Mouse (Mus musculus) kidney, embryonic 15.5 days (tissue): ENCODE results near the gene Sf3b6. TPM values are rescaled to one million over a fixed set of nuclear protein-coding genes. Genes with fewer than 3 reads are reported as not detected.

Experiments used
- ATAC-seq: fragments of 200-750 bp; cut with Nextera tagmentation; replicated peaks from 2 replicates; pipeline ENCODE4 v1.8.0; 2017; ENCODE audit warnings: moderate TSS enrichment; ENCODE audit not compliant: low FRiP score
- H3K27ac ChIP-seq: fragments of 300-500 bp; sonication (generic); 2 replicates; pipeline ENCODE4 v1.5.1; 2015; ENCODE audit warnings: mild to moderate bottlenecking, inconsistent platforms
- H3K27me3 ChIP-seq: fragments of 300-500 bp; sonication (generic); 2 replicates; pipeline ENCODE4 v1.6.1; 2015; ENCODE audit warnings: inconsistent platforms
- H3K36me3 ChIP-seq: fragments of 300-500 bp; sonication (generic); 2 replicates; pipeline ENCODE4 v1.6.1; 2015; ENCODE audit warnings: inconsistent platforms
- H3K4me1 ChIP-seq: fragments of 300-500 bp; sonication (generic); 2 replicates; pipeline ENCODE4 v1.6.1; 2015; ENCODE audit warnings: inconsistent platforms
- H3K4me2 ChIP-seq: fragments of 300-500 bp; sonication (generic); 2 replicates; pipeline ENCODE4 v1.6.1; 2015; ENCODE audit warnings: moderate library complexity, mild to moderate bottlenecking, inconsistent platforms
- H3K4me3 ChIP-seq: fragments of 300-500 bp; sonication (generic); replicated peaks from 2 replicates; pipeline ENCODE4 v1.5.1; 2015; ENCODE audit warnings: mild to moderate bottlenecking, inconsistent platforms
- H3K9ac ChIP-seq: fragments of 300-500 bp; sonication (generic); 2 replicates; pipeline ENCODE4 v1.6.1; 2015; ENCODE audit warnings: mild to moderate bottlenecking, inconsistent platforms
- H3K9me3 ChIP-seq: fragments of 300-500 bp; sonication (generic); replicated peaks from 2 replicates; pipeline ENCODE4 v1.6.1; 2016; ENCODE audit warnings: inconsistent platforms
- WGBS: fragments of 180-500 bp; shearing (Covaris S2); methylation state at CpG from one replicate; pipeline ENCODE4 v1.1.7; 2015; ENCODE audit warnings: mixed read lengths; 5-methylcytosine and 5-hydroxymethylcytosine counted together
- polyA plus RNA-seq: library from polyadenylated mRNA; unstranded; fragments of >200 nt; fragmentation: Nextera tagmentation; extraction: Ambion mirVana; gene quantifications from 2 replicates; pipeline ENCODE4 v1.2.1, GENCODE M21; 2015

Sf3b6 gene
- polyA plus RNA-seq, 1 experiment from 2014 or later, result 207 TPM

DNA sequence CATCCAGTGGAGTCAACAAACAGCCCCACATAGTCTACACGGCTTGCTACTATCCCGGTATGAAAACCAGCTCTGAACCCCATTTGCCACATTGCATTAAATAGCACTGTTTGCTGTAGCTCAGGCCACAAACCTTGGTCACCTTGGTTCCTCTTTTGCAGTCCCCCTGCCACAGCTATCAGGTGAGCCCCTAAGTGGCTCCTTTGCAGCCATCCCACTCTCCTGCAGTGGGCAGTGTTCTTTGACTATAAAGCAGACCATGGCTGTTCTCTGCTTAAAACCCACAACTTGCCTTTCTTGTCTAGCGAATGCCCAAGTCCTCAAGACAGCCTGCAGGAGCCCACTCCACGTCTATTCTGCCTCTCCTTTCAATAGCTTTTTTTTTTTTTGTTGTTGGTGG is 54.9 kb downstream of the Sf3b6 start:
- ATAC-seq, result no peak
- H3K4me2 ChIP-seq, result no peak overlapping the region
- 69% methylated on average over 4 of the region's 4 CpGs for WGBS
- no peaks in the 10 kb centered on the region for H3K36me3 ChIP-seq
- peaks cover 10% of the 10 kb centered on the region; the same call in 1 of the 2 replicates for H3K27me3 ChIP-seq
- no peak overlapping the region for H3K27ac ChIP-seq
- H3K9me3 ChIP-seq, result no peaks in the 10 kb centered on the region
- H3K4me1 ChIP-seq, result peaks cover 11% of the 10 kb centered on the region; the same call in 1 of the 2 replicates
- H3K9ac ChIP-seq, result no peak overlapping the region
- no peak overlapping the region for H3K4me3 ChIP-seq

- H3K27me3 ChIP-seq, result peaks cover 10% of the 10 kb centered on the region; the same call in 1 of the 2 replicates
- WGBS, result 84% methylated on average over 5 of the region's 5 CpGs
- 0 out of 2 replicates have a peak, but pooled peaks have one; percentile 22 for ATAC-seq
- peaks cover 11% of the 10 kb centered on the region; the same call in 1 of the 2 replicates for H3K4me1 ChIP-seq
- H3K27ac ChIP-seq, result no peak overlapping the region
- H3K9ac ChIP-seq, result no peak overlapping the region
- H3K9me3 ChIP-seq, result no peaks in the 10 kb centered on the region
- H3K4me2 ChIP-seq, result no peak overlapping the region
- H3K36me3 ChIP-seq, result no peaks in the 10 kb centered on the region
- H3K4me3 ChIP-seq, result no peak overlapping the region
These were observed 55.7 kb downstream of the Sf3b6 start for GRCm38 (mm10) chr12:4872983-4873477.

DNA sequence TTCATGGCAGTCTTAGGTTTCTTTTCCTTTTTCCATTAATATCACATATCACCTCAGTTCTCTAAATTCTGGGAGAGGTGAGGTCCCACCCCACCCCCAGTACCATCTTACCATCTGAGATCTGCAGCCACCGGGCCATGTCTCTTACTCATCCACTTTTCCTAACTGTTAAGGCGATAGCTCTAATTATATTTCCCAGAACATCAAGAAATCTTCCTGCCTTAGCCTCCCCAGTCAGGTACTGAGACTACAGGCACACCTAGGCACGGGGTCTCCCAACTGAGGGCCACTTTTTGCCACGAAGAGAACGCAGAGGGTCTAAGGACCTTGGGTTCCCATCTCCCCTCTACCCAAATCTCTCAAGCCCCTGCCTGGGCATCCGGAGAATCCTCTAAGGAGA is 56.2 kb downstream of the Sf3b6 start:
- WGBS, result 78% methylated on average over 6 of the region's 6 CpGs
- no peak for ATAC-seq
- no peaks in the 10 kb centered on the region for H3K9me3 ChIP-seq
- H3K9ac ChIP-seq, result no peak overlapping the region
- peak overlapping the region; percentile 36; the same call in 1 of the 2 replicates for H3K4me3 ChIP-seq
- H3K36me3 ChIP-seq, result no peaks in the 10 kb centered on the region
- H3K4me2 ChIP-seq, result peak overlapping the region; percentile 75
- no peak overlapping the region for H3K27ac ChIP-seq
- H3K27me3 ChIP-seq, result peaks cover 10% of the 10 kb centered on the region; the same call in 1 of the 2 replicates
- peaks cover 11% of the 10 kb centered on the region; the same call in 1 of the 2 replicates for H3K4me1 ChIP-seq

DNA sequence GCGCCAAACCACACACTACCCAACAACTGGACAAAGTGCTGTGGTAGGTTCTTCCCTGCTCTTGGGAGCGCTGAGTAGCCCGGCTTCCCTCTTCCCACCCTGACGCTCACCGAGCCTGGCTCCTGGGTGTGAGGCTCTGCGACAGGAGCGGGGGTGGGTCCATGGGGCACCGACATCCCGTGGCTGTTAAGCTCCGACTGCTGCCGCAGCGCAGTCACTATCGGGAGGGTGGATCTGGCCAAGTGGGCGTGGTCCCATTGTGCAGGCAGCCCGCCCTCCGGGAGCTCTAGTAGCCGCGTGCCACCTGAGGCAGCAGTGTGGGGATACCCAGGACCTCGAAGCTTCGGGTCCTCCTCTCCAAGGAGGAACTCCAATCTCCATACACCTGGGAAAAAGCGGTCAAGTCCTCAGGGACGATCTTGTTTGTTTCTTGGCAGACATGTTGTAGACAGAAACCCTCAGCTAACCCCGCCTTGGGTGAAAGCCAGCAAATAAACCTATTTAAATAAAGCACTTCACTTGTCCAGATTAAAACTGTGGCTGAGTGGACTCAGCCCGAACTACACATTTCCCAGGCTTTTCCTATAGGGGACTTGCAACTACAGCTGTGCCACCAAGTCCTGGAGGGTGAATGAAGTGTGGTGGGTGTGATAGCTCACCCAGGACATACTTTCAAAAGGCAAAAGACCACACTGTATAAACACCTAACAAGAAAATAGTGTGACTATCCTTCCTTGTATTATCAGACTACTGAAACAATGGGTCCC is 57.0 kb downstream of the Sf3b6 start, which contains the start of gene Mfsd2b:
Gene Mfsd2b (minus strand): TSS at position 199 of the 767 bp plus-strand sequence.
- H3K9ac ChIP-seq, result peak within 1 kb of the TSS; percentile 35
- no peaks in the 10 kb centered on the region for H3K9me3 ChIP-seq
- H3K4me2 ChIP-seq, result peak within 1 kb of the TSS; percentile 75
- H3K27ac ChIP-seq, result no peak within 1 kb of the TSS
- H3K27me3 ChIP-seq, result peaks cover 10% of the 10 kb centered on the region; the same call in 1 of the 2 replicates
- ATAC-seq, result peak; percentile 94
- H3K36me3 ChIP-seq, result peaks cover 6% of the 10 kb centered on the region
- H3K4me1 ChIP-seq, result peaks cover 11% of the 10 kb centered on the region; the same call in 1 of the 2 replicates
- H3K4me3 ChIP-seq, result peak within 1 kb of the TSS; percentile 36
- 3% methylated on average over 24 of the region's 24 CpGs for WGBS

- H3K4me3 ChIP-seq, result no peak overlapping the region
- H3K27ac ChIP-seq, result no peak overlapping the region
- no peaks in the 10 kb centered on the region for H3K9me3 ChIP-seq
- H3K36me3 ChIP-seq, result peaks cover 16% of the 10 kb centered on the region
- peaks cover 11% of the 10 kb centered on the region; the same call in 1 of the 2 replicates for H3K4me1 ChIP-seq
- H3K27me3 ChIP-seq, result peaks cover 10% of the 10 kb centered on the region; the same call in 1 of the 2 replicates
- 89% methylated on average over 8 of the region's 8 CpGs for WGBS
- H3K4me2 ChIP-seq, result no peak overlapping the region
- no peak overlapping the region for H3K9ac ChIP-seq
- ATAC-seq, result no peak
These were observed 58.3 kb downstream of the Sf3b6 start for GRCm38 (mm10) chr12:4875623-4876022.

Other genes with a start within 250 kb of the Sf3b6 start
- gene Itsn2, start 224.9 kb upstream of the Sf3b6 start, polyA plus RNA-seq, result 36.5 and 40.6 TPM in 2 replicates
- gene Gm3625, start 224.6 kb upstream of the Sf3b6 start, polyA plus RNA-seq, result not detected in 2 replicates
- gene Fam228a, start 79.1 kb upstream of the Sf3b6 start, polyA plus RNA-seq, result 0.10 and 0.15 TPM in 2 replicates
- 2.5 and 3.5 TPM in 2 replicates for gene Pfn4, start 48.5 kb upstream of the Sf3b6 start, polyA plus RNA-seq
- 1.5 and 4.5 TPM in 2 replicates for gene Fam228b, start 48.3 kb upstream of the Sf3b6 start, polyA plus RNA-seq
- 8.9 and 9.0 TPM in 2 replicates for gene Fkbp1b, start 24.0 kb downstream of the Sf3b6 start, polyA plus RNA-seq
- gene Wdcp, start 25.8 kb downstream of the Sf3b6 start, polyA plus RNA-seq, result 19.4 and 19.5 TPM in 2 replicates
- gene Mfsd2b, start 56.8 kb downstream of the Sf3b6 start, polyA plus RNA-seq, result 1.3 TPM in 2 replicates
- 28.4 and 28.7 TPM in 2 replicates for gene Ubxn2a, start 90.2 kb downstream of the Sf3b6 start, polyA plus RNA-seq
- gene Atad2b, start 99.8 kb downstream of the Sf3b6 start, polyA plus RNA-seq, result 10.5 and 10.8 TPM in 2 replicates